Mouse (Mus musculus) midbrain, embryonic 11.5 days (tissue): ENCODE measurements around the gene Xab2. TPM values are rescaled to one million over a fixed set of nuclear protein-coding genes. Genes with fewer than 3 reads are reported as not detected.
A peak's percentile ranks its signal among the peaks of the same experiment; 100 is the strongest.

Experiments used
- ATAC-seq: fragments of 200-750 bp; cut with Nextera tagmentation; 2 replicates; pipeline ENCODE4 v1.8.0; 2017; ENCODE audit warnings: moderate TSS enrichment, moderate library complexity; ENCODE audit not compliant: low FRiP score
- DNase-seq: peaks from one replicate; pipeline ENCODE4 v3.0.0; 2015; ENCODE audit warnings: low spot score; ENCODE audit errors: missing footprints
- H3K27ac ChIP-seq: fragments of 300-500 bp; sonication (generic); 2 replicates; pipeline ENCODE4 v1.5.1; 2014; ENCODE audit warnings: low read depth, low read length
- H3K27me3 ChIP-seq: fragments of 300-500 bp; sonication (generic); 2 replicates; pipeline ENCODE4 v1.6.1; 2014; ENCODE audit warnings: mild to moderate bottlenecking, low read length, moderate library complexity, mixed read lengths; ENCODE audit not compliant: control insufficient read depth, insufficient read depth
- H3K36me3 ChIP-seq: fragments of 300-500 bp; sonication (generic); 2 replicates; pipeline ENCODE4 v1.6.1; 2014; ENCODE audit warnings: mild to moderate bottlenecking, low read length, moderate library complexity, mixed read lengths; ENCODE audit not compliant: control insufficient read depth, insufficient read depth
- H3K4me1 ChIP-seq: fragments of 300-500 bp; sonication (generic); 2 replicates; pipeline ENCODE4 v1.6.1; 2014; ENCODE audit warnings: low read length; ENCODE audit not compliant: control insufficient read depth, insufficient read depth
- H3K4me2 ChIP-seq: fragments of 300-500 bp; sonication (generic); 2 replicates; pipeline ENCODE4 v1.6.1; 2014; ENCODE audit warnings: mild to moderate bottlenecking, moderate library complexity
- H3K4me3 ChIP-seq: fragments of 300-500 bp; sonication (generic); 2 replicates; pipeline ENCODE4 v1.5.1; 2014; ENCODE audit warnings: low read depth, low read length
- H3K9ac ChIP-seq: fragments of 300-500 bp; sonication (generic); 2 replicates; pipeline ENCODE4 v1.6.1; 2014; ENCODE audit warnings: low read length
- H3K9me3 ChIP-seq: fragments of 300-500 bp; sonication (generic); 2 replicates; pipeline ENCODE4 v1.6.1; 2016; ENCODE audit warnings: low read length; ENCODE audit not compliant: control insufficient read depth
- WGBS: fragments of 180-500 bp; shearing (Covaris S2); extraction: QIAGEN DNeasy Blood & Tissue Kit; methylation state at CpG from one replicate; pipeline ENCODE4 v1.1.7; 2014; 5-methylcytosine and 5-hydroxymethylcytosine counted together
- polyA plus RNA-seq: library from polyadenylated mRNA; unstranded; fragments of >200 nt; fragmentation: Nextera tagmentation; extraction: Ambion mirVana; gene quantifications from 2 replicates; pipeline ENCODE4 v1.2.1, GENCODE M21; 2014

The Xab2 gene
- 58.6 and 63.8 TPM in 2 replicates for polyA plus RNA-seq

DNA sequence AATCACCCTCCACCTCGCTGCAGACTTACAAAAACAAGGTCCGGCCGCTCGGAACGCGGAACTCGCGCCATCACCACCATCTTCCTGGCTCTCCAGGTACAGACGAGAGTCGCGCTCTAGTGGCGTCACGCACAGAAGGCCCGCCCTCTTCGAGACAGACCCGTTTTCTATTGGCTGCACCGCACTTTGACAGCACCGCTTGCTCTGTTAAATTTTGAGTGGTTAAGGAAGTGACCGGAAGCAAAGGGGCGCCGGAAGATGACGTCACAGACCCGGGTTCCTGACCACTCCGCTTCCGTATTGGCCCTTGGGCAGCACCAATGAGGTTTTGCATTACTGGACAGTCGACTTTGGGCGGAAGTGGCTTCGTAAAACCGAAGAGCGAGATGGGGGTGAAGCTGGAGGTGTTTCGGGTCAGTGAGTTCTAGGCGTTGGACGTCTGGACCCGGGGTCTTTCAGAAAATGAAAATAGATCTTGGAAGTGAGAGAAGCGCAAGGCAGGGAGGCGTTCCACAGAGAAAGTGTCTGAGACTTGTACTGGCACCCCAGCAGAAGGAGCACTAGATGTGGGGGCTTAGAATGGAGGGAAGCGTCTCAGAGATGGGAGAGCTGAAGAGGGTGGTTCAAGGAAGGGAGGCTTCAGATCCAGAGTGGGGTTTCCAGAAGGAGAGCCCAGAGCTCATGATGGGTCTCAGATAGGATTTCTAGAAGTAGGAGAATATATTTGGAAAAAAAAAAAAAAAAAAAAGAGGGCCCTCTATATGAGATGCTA, at the start of gene Xab2, which contains the start of gene Pet100:
Gene Xab2, minus strand, starts transcription at position 118 of the 772 bp plus-strand sequence.
Gene Pet100, plus strand, starts transcription at position 350 of the 772 bp plus-strand sequence.
- ATAC-seq (peak; percentile 98), DNase-seq (peak; percentile 100)
- Histone ChIP-seq H3K36me3 (peaks cover 2% of the 10 kb centered on the region; the same call in 1 of the 2 replicates), H3K4me2 (peak within 1 kb of the TSS; percentile 89), H3K9ac (peak within 1 kb of the TSS; percentile 79), H3K4me1 (peaks cover 12% of the 10 kb centered on the region), H3K27ac (no peak within 1 kb of the TSS), H3K4me3 (peak within 1 kb of the TSS; percentile 94), H3K9me3 (no peaks in the 10 kb centered on the region), H3K27me3 (no peaks in the 10 kb centered on the region)
- under 1% methylated on average over 37 of the region's 37 CpGs for WGBS

GRCm38 (mm10) chr8:3670388-3670787, 49.3 kb upstream of the Xab2 start:
- Histone ChIP-seq H3K9me3 (no peaks in the 10 kb centered on the region), H3K4me1 (no peaks in the 10 kb centered on the region), H3K36me3 (no peaks in the 10 kb centered on the region), H3K4me3 (no peak overlapping the region), H3K27ac (no peak overlapping the region), H3K9ac (no peak overlapping the region), H3K27me3 (no peaks in the 10 kb centered on the region), H3K4me2 (no peak overlapping the region)
- DNase-seq (no peak), ATAC-seq (no peak)
- 89% methylated on average over 2 of the region's 2 CpGs for WGBS

DNA sequence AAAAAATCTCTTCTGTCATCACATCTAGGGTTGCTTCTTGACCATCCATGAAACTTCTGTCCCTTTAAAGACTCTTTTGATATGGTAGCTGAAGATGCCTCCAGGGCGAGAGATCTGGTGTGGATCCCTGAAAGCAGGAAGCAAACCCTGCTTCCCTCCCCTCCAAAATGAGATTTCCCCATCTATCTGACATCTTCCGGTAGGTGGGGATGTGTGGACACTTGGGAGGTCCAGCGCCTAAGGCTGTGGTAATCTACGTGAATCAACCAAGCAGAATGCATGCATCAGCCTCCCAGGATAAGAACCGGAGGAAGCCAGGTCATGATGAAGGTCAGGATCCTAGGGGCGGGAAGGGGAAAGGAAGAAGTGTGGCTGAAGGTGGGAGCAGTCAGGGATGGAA, 44.4 kb upstream of the Xab2 start, which contains the start of gene Mcemp1:
Gene Mcemp1, plus strand, starts transcription at position 248 of the 400 bp plus-strand sequence.
- H3K4me1 ChIP-seq = no peaks in the 10 kb centered on the region
- H3K9ac ChIP-seq = no peak within 1 kb of the TSS
- H3K27ac ChIP-seq = no peak within 1 kb of the TSS
- 73% methylated on average over 6 of the region's 6 CpGs for WGBS
- H3K27me3 ChIP-seq = no peaks in the 10 kb centered on the region
- ATAC-seq (no peak), DNase-seq (no peak)
- no peaks in the 10 kb centered on the region for H3K9me3 ChIP-seq
- no peaks in the 10 kb centered on the region for H3K36me3 ChIP-seq
- H3K4me2 ChIP-seq = no peak within 1 kb of the TSS
- H3K4me3 ChIP-seq = no peak within 1 kb of the TSS

DNA sequence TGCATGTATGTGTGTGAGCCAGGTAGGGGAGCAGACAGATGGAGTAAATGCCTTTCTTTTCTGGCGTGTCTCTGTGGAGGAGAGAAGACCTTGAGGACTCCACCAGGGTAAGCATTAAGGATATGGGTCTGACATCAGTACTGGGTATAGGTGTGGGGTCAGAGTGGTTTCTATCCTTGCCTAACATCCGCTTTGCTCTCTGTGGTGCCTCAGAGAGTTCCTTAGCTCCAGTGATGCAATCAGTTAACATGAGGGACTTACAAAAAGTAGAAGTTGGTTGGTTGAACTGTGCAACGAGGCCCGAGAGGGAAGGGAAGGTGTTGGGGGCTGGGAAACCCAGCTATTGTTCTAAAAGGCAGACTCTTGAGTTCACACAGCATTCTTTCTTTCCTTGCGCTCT, 43.3 kb upstream of the Xab2 start:
- Histone ChIP-seq H3K27ac (no peak overlapping the region), H3K9ac (no peak overlapping the region), H3K36me3 (no peaks in the 10 kb centered on the region), H3K4me3 (no peak overlapping the region), H3K4me1 (no peaks in the 10 kb centered on the region), H3K4me2 (no peak overlapping the region), H3K9me3 (no peaks in the 10 kb centered on the region), H3K27me3 (no peaks in the 10 kb centered on the region)
- ATAC-seq = no peak
- no peak for DNase-seq
- 71% methylated on average over 5 of the region's 5 CpGs for WGBS

DNA sequence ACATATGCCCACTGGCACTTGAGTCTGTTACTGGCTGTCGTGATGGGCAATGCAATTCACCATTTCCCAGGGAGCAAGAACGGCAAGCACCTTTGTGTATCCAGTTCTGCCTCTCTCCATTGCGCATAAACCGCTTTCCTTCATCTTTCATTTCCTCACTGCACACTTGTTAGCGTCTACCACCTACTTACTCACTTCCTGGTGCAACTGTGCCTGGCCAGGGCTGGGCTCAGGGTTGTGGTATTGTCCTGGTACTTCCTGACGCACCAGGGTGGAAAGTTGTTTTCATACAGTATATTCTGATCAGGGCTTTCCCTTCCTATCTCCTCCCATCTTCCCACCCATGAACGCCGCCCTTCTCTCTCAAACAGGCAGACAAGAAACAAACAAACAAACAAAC, 39.8 kb upstream of the Xab2 start:
- no peaks in the 10 kb centered on the region for H3K9me3 ChIP-seq
- H3K27me3 ChIP-seq = no peaks in the 10 kb centered on the region
- H3K4me2 ChIP-seq = no peak overlapping the region
- H3K36me3 ChIP-seq = no peaks in the 10 kb centered on the region
- H3K4me3 ChIP-seq = no peak overlapping the region
- H3K9ac ChIP-seq = no peak overlapping the region
- no peak overlapping the region for H3K27ac ChIP-seq
- H3K4me1 ChIP-seq = peaks cover 8% of the 10 kb centered on the region
- 83% methylated on average over 8 of the region's 8 CpGs for WGBS
- ATAC-seq = no peak
- no peak for DNase-seq

DNA sequence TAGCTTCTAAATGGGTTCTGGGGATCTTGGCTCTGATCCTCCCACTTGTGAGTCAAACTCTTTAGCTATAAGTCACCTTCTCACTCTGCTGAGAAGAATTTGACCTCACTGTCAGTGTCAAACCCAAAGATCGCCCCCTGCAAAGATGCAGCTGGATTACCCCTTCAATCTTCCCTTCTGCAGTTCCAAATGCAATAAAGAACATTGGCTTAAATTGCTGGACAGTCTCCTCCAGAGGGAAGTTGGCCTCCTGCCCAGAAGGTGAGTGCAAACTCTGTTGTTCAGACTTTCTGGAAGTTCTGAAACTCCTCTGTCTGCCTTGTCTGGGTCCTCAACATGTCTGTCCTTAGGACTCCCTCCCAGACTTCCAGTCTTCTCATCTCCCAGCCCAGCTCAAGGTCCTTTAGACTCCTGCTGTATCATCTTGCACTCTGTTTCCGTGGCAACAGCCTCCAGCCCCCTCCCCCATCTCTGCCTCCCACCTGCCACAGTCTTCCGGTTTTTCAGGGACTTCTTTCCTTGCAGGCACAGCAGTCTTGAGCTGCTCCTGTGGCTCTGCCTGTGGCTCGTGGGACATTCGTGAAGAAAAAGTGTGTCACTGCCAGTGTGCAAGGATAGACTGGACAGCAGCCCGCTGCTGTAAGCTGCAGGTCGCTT, 35.7 kb upstream of the Xab2 start:
- no peaks in the 10 kb centered on the region for H3K27me3 ChIP-seq
- 0 out of 2 replicates have a peak overlapping the region, but pooled peaks have one; percentile 12 for H3K9ac ChIP-seq
- no peaks in the 10 kb centered on the region for H3K36me3 ChIP-seq
- no peaks in the 10 kb centered on the region for H3K9me3 ChIP-seq
- H3K4me2 ChIP-seq = peak overlapping the region; percentile 24
- WGBS = 27% methylated on average over 7 of the region's 7 CpGs
- no peak overlapping the region for H3K27ac ChIP-seq
- peak; percentile 67; the same call in 1 of the 2 replicates for ATAC-seq
- no peak overlapping the region for H3K4me3 ChIP-seq
- peaks cover 8% of the 10 kb centered on the region for H3K4me1 ChIP-seq
- DNase-seq = peak; percentile 87

- peaks cover 8% of the 10 kb centered on the region for H3K4me1 ChIP-seq
- no peak within 1 kb of the TSS for H3K4me3 ChIP-seq
- H3K27ac ChIP-seq = no peak within 1 kb of the TSS
- no peak within 1 kb of the TSS for H3K4me2 ChIP-seq
- no peak within 1 kb of the TSS for H3K9ac ChIP-seq
- H3K36me3 ChIP-seq = no peaks in the 10 kb centered on the region
- no peaks in the 10 kb centered on the region for H3K9me3 ChIP-seq
- DNase-seq (no peak), ATAC-seq (no peak)
- H3K27me3 ChIP-seq = no peaks in the 10 kb centered on the region
- 84% methylated on average over 3 of the region's 3 CpGs for WGBS
These were observed 34.4 kb upstream of the Xab2 start, which contains the start of gene Retn for GRCm38 (mm10) chr8:3655526-3655925. Gene Retn, plus strand, starts transcription at chr8:3655770.

- H3K27ac ChIP-seq = no peak overlapping the region
- WGBS = 75% methylated on average over 11 of the region's 11 CpGs
These were observed 33.8 kb upstream of the Xab2 start for GRCm38 (mm10) chr8:3654726-3655508.

More at GRCm38 (mm10) chr8:3654726-3655508, 33.8 kb upstream of the Xab2 start:
- no peak overlapping the region for H3K4me2 ChIP-seq
- DNase-seq (no peak), ATAC-seq (no peak)
- no peaks in the 10 kb centered on the region for H3K36me3 ChIP-seq
- no peaks in the 10 kb centered on the region for H3K9me3 ChIP-seq
- H3K4me1 ChIP-seq = peaks cover 8% of the 10 kb centered on the region
- no peak overlapping the region for H3K4me3 ChIP-seq
- no peak overlapping the region for H3K9ac ChIP-seq
- no peaks in the 10 kb centered on the region for H3K27me3 ChIP-seq
